Mouse (Mus musculus) fibroblast of lung, adult 2 months (primary cell): Measurements from ENCODE around the gene Gtf2ird2.

ENCODE experiments used
- DNase-seq: peaks from one replicate; pipeline ENCODE4 v3.0.0-alpha.2; 2011; ENCODE audit warnings: low read depth

The Gtf2ird2 gene

GRCm38 (mm10) chr5:134182735-134183134, 1.1 kb upstream of the Gtf2ird2 start:
- DNase-seq = no peak

- DNase-seq = no peak
Observed at GRCm38 (mm10) chr5:134183162-134183561, 657 bp upstream of the Gtf2ird2 start.

GRCm38 (mm10) chr5:134186059-134186458, 2.2 kb downstream of the Gtf2ird2 start:
- DNase-seq = no peak

GRCm38 (mm10) chr5:134186961-134187731, 3.3 kb downstream of the Gtf2ird2 start:
- DNase-seq = no peak

GRCm38 (mm10) chr5:134188571-134188970, 4.8 kb downstream of the Gtf2ird2 start:
- DNase-seq = no peak

- DNase-seq = no peak
Observed at GRCm38 (mm10) chr5:134193664-134194063, 9.8 kb downstream of the Gtf2ird2 start.

DNA sequence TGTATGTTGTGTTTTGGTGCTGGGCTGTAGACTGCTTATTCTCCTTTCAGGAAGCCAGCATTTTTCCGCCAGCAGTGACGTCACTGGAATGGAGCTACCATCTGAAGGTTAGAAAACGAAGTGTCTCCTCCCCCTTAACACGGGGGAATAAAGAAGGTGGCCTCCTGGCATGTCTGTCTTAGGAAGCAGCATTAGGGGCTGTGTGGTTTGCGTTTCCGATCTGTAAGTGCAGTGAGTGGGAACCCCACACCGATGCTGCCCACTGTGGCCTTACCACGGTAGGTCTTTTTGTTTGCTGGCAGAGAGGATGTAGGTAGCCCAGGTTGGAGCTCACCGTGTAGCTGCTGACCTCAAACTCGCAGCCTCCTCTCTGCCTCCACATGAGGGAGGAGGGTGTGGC, 22.9 kb downstream of the Gtf2ird2 start:
- DNase-seq = no peak

DNA sequence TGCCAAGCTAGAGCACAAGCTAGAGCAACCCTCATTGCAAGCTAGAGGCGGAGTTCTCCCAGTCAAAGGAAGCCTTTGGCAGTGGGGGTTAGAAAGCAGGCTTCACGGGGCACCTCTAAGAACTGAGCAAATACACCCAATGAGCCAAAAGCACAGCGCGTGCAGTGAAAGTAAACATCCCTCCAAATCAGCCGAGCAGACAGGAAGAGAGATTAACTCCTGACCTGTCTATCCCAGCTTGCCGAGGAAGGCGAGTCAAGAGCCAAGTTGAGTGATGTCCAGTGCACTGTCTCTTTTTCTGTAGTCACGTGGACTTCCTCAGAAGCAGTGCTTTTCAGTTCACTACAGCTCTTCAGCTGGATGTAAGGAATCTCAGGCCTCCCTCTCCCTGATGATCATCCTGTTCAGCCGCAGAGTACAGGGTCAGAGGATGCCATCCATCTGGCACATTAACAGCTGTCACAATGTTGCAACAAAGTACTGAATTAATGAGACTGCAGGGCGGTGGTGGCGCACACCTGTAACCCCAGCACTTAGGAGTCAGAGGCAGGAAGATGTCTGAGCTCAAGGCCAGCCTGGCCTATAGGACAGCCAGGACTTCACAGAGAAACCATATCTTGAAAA, 26.2 kb downstream of the Gtf2ird2 start:
- no peak for DNase-seq

DNA sequence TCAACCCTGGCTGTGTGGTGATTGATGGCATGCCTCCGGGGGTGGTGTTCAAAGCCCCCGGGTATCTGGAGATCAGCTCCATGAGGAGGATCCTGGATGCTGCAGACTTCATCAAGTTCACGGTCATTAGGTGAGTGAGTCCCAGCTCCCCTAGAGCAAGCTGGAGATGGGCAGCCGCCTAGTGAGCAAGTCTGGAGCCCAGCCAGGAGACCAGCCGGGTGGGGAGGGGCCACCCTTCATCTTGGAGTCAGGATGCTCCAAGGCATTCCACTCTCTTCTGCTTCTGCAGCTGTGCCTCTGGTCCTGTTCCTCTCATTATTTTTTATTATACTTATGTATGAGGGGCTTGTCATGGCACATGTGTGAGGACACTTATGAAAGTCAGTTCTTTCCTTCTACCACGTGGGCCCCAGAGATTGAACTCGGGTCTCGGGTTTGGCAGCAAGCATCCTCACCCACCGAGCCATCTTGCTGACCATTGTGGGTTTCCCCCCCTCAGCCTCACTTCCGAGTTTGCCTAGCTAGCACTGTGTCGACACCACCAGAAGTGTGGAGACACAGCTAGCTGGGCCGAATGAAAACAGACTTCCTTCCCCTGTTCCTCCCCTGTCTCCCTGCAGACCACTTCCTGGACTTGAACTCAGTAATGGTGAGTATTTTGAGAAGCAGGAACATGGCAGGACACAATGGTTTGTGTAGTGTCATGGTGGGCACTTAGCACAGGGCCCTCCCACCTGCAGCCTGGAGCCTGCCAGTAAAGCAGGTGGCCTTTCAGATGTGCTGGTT, 30.4 kb downstream of the Gtf2ird2 start:
- DNase-seq = no peak

DNA sequence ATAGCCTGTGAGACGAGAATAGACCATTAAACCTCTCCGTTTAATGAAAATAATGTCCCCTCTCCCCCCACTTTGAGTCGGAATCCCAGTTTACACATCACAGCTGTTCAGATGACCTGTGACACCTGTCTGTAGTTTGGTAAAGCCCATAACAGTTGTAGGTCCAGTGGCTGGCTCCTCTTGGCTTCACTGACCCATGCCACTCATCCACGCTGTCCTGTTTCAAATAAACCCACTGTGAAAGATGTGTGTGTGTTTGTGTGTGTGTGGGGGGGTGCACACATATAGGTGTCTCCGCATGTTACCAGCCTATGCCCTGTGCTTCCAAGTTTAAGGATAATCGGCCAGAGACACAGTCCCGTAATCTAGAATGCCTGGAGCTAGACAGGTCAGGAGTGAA, 34.1 kb downstream of the Gtf2ird2 start:
- DNase-seq = no peak

- no peak for DNase-seq
Observed at GRCm38 (mm10) chr5:134221278-134221677, 37.5 kb downstream of the Gtf2ird2 start.

- no peak for DNase-seq
Observed at GRCm38 (mm10) chr5:134221708-134222150, 37.9 kb downstream of the Gtf2ird2 start.

DNA sequence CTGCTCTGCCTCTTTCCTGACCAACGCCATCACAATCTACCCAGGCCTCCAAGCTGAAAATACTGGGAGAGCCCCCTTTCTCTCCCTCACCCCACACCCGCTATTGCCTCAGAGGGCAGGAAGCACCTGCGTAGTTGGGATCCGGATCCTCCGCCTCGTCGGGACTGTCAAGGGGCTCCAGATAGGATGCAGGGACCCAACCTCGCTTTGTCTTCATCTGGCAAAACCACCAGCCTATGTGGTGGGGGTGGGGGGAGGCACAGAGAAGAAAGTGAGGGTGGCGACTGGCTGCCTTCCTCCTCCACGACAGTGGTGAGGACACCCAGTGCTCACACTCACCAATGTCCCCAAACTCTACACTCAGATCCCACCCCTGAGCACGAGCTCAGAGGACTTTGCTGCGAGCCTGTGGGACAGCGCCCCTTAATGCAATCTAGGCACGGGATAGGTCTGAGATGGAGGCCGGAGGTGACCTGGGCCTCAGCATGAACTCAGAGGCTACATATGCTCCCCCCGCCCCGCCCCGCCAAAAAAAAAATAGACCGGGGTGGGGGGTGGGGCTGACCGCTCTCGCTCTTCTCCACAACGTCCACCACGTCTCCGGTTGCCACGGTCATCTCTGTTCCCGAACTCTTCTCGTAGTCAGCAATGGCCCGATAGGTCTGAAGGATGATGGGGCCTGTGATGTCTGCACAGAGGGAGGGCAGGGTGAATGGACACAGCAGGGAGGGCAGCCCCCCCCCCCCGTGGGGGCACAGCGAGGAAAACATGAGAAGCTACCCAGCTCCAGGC, 41.5 kb downstream of the Gtf2ird2 start:
- DNase-seq = no peak

GRCm38 (mm10) chr5:134226946-134227345, 43.1 kb downstream of the Gtf2ird2 start:
- no peak for DNase-seq

DNA sequence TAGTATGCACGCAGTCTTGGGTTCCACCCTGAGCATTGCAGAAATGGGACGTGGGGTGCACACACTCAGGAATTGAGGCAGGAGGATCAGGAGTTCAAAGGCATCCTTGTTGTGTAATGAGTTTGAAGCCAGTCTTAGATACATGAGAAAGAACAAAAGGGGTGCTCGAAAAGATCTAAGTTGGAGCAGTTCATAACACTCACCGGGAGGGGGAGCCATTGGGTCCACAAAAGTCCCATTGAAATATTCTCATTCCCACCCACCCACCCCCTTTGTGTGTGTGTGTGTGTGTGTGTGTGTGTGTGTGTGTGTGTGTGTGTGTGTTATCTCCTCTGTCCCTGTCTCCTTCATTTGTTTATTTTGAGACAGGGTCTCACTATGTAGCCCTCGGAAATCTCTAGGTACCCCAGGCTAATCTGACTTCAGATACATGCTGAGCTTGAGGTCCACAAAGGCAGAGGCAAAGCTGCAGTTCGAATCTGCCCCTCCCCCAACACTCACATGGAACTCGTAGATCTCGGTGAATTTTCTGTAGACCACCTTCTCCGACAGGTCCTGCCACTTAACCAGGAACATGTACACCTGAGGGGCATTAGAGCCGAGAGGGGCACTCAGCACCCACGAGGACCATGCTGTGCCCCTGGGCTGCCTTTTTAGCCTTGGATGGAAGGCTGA, 43.9 kb downstream of the Gtf2ird2 start:
- no peak for DNase-seq

- no peak for DNase-seq
Observed at GRCm38 (mm10) chr5:134228249-134228638, 44.4 kb downstream of the Gtf2ird2 start.

- DNase-seq = no peak
Observed at GRCm38 (mm10) chr5:134229391-134229790, 45.6 kb downstream of the Gtf2ird2 start, which contains the start of gene Ncf1. Ncf1 (minus strand) TSS chr5:134229625.

GRCm38 (mm10) chr5:134231376-134231775, 47.6 kb downstream of the Gtf2ird2 start:
- DNase-seq = no peak

- DNase-seq = no peak
Observed at GRCm38 (mm10) chr5:134232111-134232510, 48.3 kb downstream of the Gtf2ird2 start.

- DNase-seq = no peak
Observed at GRCm38 (mm10) chr5:134232568-134232967, 48.7 kb downstream of the Gtf2ird2 start.

DNA sequence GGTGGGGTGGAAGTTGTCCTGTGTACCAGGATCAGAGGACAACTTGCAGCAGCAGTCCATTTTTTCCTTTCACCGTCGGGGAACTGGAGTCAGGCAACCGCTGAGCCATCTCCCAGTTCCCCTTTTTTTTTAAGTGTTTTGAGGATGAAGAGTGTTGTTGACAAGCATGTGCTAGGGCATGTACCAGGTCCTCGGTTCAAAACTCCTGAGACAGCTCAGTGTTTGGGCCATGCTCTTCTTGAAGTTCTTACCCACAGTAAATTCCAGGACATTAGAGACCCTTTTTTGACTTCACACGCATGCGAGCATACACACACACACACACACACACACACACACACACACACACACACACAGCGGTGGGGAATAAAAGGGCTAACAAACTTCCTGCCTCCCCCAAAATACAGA, 49.4 kb downstream of the Gtf2ird2 start:
- no peak for DNase-seq
